Mouse (Mus musculus) heart, adult 2 months (tissue): ENCODE measurements at regions not wholly inside any gene's neighbourhood (a gene's known extent, or its start where the extent isn't known, plus 50 kb on each side); places are given as distances from the start of the nearest gene placed in this dataset.

Experiments
- DNase-seq, 2 experiments: peaks; one replicate each; pipeline ENCODE4 v3.0.0; 2021
- H3K27ac ChIP-seq: fragments of 200-600 bp; 2 replicates; pipeline ENCODE4 v1.8.1; 2022
- H3K27me3 ChIP-seq: fragments of 200-500 bp; 2 replicates; pipeline ENCODE4 v1.6.1; 2012; ENCODE audit warnings: mild to moderate bottlenecking, low read length, inconsistent platforms, mixed read lengths; ENCODE audit not compliant: control insufficient read depth, insufficient read depth
- H3K36me3 ChIP-seq: fragments of 200-500 bp; 2 replicates; pipeline ENCODE4 v1.6.1; 2012; ENCODE audit warnings: low read length, inconsistent platforms; ENCODE audit not compliant: control insufficient read depth, insufficient read depth
- H3K4me1 ChIP-seq: fragments of 200-500 bp; 2 replicates; pipeline ENCODE4 v1.6.1; 2011; ENCODE audit warnings: low read length; ENCODE audit not compliant: control insufficient read depth, insufficient read depth
- H3K4me3 ChIP-seq: fragments of 200-600 bp; 2 replicates; pipeline ENCODE4 v1.8.1; 2022
- H3K79me2 ChIP-seq: fragments of 200-500 bp; replicated peaks from 2 replicates; pipeline ENCODE4 v1.6.1; 2012; ENCODE audit warnings: mild to moderate bottlenecking, inconsistent platforms, low read length, moderate library complexity, mixed read lengths; ENCODE audit not compliant: control insufficient read depth, insufficient read depth
- H3K9ac ChIP-seq: fragments of 200-500 bp; 2 replicates; pipeline ENCODE4 v1.6.1; 2012; ENCODE audit warnings: low read depth, mild to moderate bottlenecking, control low read depth, inconsistent platforms, low read length, mixed read lengths
- CTCF ChIP-seq: fragments of 200-600 bp; IDR thresholded peaks from 2 replicates; pipeline ENCODE4 v1.8.1; 2022; ENCODE audit warnings: antibody characterized with exemption, mild to moderate bottlenecking, moderate library complexity
- EP300 ChIP-seq: fragments of 200-500 bp; IDR thresholded peaks from 2 replicates; pipeline ENCODE4 v1.6.1; 2011; ENCODE audit warnings: low read depth, low read length, control low read depth; ENCODE audit not compliant: insufficient read depth
- POLR2A ChIP-seq: fragments of 200-500 bp; IDR thresholded peaks from 2 replicates; pipeline ENCODE4 v1.6.1; 2011; ENCODE audit warnings: mild to moderate bottlenecking, low read depth, low read length, control low read depth; ENCODE audit not compliant: insufficient read depth
- WGBS: fragments of 180-500 bp; shearing (Covaris S2); methylation state at CpG from one replicate; pipeline ENCODE4 v1.1.7; 2018; 5-methylcytosine and 5-hydroxymethylcytosine counted together
- intact Hi-C: fragments of 180-260 bp; cut with DNase I; formaldehyde crosslinking; loops from one replicate; pipeline ENCODE4 v1.15.1; 2025

GRCm38 (mm10) chr4:39991358-39991757, 151.5 kb upstream of the Aco1 start:
- 52% methylated on average over 6 of the region's 6 CpGs for WGBS
- DNase-seq: no peak
- H3K36me3 ChIP-seq: no peaks in the 10 kb centered on the region
- TF ChIP-seq POLR2A (no peak), EP300 (no peak), CTCF (no peak)
- H3K9ac ChIP-seq: no peak overlapping the region
- intact Hi-C loops: no loop called here
- H3K79me2 ChIP-seq: no peaks in the 10 kb centered on the region
- no peak overlapping the region for H3K27ac ChIP-seq
- H3K27me3 ChIP-seq: no peaks in the 10 kb centered on the region
- H3K4me1 ChIP-seq: no peaks in the 10 kb centered on the region
- H3K4me3 ChIP-seq: no peak overlapping the region

GRCm38 (mm10) chr4:39991851-39992250, 151.0 kb upstream of the Aco1 start:
- intact Hi-C loops: no loop called here
- TF ChIP-seq POLR2A: no peak
- TF ChIP-seq EP300: no peak
- TF ChIP-seq CTCF: no peak

DNA sequence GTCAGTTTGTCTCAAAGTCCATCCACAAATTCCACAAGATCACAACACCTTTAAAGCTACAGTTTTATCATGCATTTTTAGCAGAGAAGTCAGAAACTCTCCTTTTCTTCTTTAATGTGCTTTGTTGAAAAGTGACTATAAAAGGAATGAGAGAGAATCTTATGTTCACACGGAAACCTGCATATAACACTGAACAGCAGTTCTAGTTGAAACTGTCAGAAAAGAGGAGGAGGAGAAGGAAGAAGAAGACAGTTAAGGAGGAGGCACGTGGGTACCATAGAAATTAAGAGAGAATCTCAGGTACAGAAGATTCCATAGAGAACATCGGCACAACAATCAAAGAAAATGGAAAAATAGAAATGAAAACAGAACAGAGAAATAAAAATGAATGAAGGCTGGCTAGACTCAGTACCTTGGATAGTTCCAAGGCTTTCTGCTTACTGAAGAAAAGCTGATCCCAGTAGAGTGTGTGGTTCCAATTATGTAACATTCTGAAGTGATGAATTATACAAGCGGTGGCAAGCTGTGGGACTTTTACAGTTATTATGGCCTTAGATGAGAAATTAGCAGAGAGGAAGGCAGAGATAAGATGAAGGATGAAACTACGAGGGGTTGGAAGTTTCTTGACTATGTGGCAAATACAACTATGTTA, 144.0 kb upstream of the Aco1 start:
- no peak overlapping the region for H3K27ac ChIP-seq
- no peaks in the 10 kb centered on the region for H3K79me2 ChIP-seq
- intact Hi-C loops: no loop called here
- 65% methylated on average over 5 of the region's 5 CpGs for WGBS
- H3K36me3 ChIP-seq: no peaks in the 10 kb centered on the region
- no peak for DNase-seq
- H3K4me3 ChIP-seq: no peak overlapping the region
- H3K9ac ChIP-seq: no peak overlapping the region
- no peak for TF ChIP-seq EP300
- no peaks in the 10 kb centered on the region for H3K27me3 ChIP-seq
- H3K4me1 ChIP-seq: no peaks in the 10 kb centered on the region

More at GRCm38 (mm10) chr4:39991851-39992250, 151.0 kb upstream of the Aco1 start:
- WGBS: 83% methylated on average over 2 of the region's 2 CpGs
- Histone ChIP-seq H3K27ac (no peak overlapping the region), H3K79me2 (no peaks in the 10 kb centered on the region), H3K4me1 (no peaks in the 10 kb centered on the region), H3K27me3 (no peaks in the 10 kb centered on the region), H3K4me3 (no peak overlapping the region), H3K36me3 (no peaks in the 10 kb centered on the region), H3K9ac (no peak overlapping the region)
- DNase-seq: no peak

GRCm38 (mm10) chr4:40014666-40015065, 128.2 kb upstream of the Aco1 start:
- H3K36me3 ChIP-seq: no peaks in the 10 kb centered on the region
- no peaks in the 10 kb centered on the region for H3K27me3 ChIP-seq
- intact Hi-C loops: no loop called here
- no peak overlapping the region for H3K4me3 ChIP-seq
- no peaks in the 10 kb centered on the region for H3K79me2 ChIP-seq
- DNase-seq: peak; percentile 11 to 23
- no peak overlapping the region for H3K27ac ChIP-seq
- WGBS: 64% methylated on average over 7 of the region's 7 CpGs
- TF ChIP-seq CTCF (peak; percentile 80), EP300 (no peak), POLR2A (no peak)
- no peaks in the 10 kb centered on the region for H3K4me1 ChIP-seq
- no peak overlapping the region for H3K9ac ChIP-seq

DNA sequence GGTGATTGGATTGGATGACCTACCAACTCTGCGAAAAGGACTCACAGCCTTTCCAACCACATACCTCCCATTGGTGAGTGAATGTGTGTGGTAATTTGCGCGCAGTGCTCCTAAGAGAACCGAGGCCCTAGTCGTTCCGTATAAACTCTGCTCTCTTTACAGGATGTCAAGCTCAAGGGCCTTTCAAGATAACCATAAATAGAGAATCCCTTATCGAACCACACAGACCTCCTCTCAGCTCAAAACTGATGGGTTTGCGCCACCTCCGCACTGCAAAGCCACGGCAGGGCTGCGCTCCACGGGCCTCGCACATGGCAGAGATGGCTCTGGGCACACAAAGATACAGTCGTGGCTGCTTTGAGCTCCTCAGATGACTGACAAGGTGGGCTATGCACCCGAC, 126.0 kb upstream of the Aco1 start:
- Histone ChIP-seq H3K27me3 (no peaks in the 10 kb centered on the region), H3K9ac (no peak overlapping the region), H3K36me3 (no peaks in the 10 kb centered on the region), H3K4me1 (no peaks in the 10 kb centered on the region), H3K4me3 (no peak overlapping the region), H3K27ac (no peak overlapping the region), H3K79me2 (no peaks in the 10 kb centered on the region)
- intact Hi-C loops: no loop called here
- TF ChIP-seq EP300 (no peak), CTCF (no peak), POLR2A (no peak)
- DNase-seq: no peak
- WGBS: 49% methylated on average over 15 of the region's 15 CpGs

- TF ChIP-seq POLR2A: no peak
- TF ChIP-seq EP300: no peak
- TF ChIP-seq CTCF: no peak
- no peak overlapping the region for H3K27ac ChIP-seq
- no peak overlapping the region for H3K9ac ChIP-seq
- no peaks in the 10 kb centered on the region for H3K79me2 ChIP-seq
- DNase-seq: no peak
- no peaks in the 10 kb centered on the region for H3K4me1 ChIP-seq
- WGBS: 57% methylated on average over 4 of the region's 4 CpGs
- H3K4me3 ChIP-seq: no peak overlapping the region
- H3K36me3 ChIP-seq: no peaks in the 10 kb centered on the region
- intact Hi-C loops: no loop called here
- H3K27me3 ChIP-seq: no peaks in the 10 kb centered on the region
Observed at GRCm38 (mm10) chr4:40018208-40018607, 124.7 kb upstream of the Aco1 start.
